Mouse (Mus musculus): Measurements from ENCODE around the gene Gas2l3. TPM values are rescaled to one million over a fixed set of nuclear protein-coding genes. Genes with fewer than 3 reads are reported as not detected.

The Gas2l3 gene
- polyA plus RNA-seq, 1 experiment from 2014 or later = 18.9 TPM

GRCm38 (mm10) chr10:89470596-89471353 lies 27.0 kb upstream of the Gas2l3 start:
- ATAC-seq (replicated peaks; ENCODE audit: low FRiP score) = no peak
- Histone ChIP-seq H3K4me1 (no peaks in the 10 kb centered on the region), H3K27me3 (no peaks in the 10 kb centered on the region), H3K4me2 (no peak overlapping the region), H3K27ac (no peak overlapping the region), H3K9ac (no peak overlapping the region), H3K9me3 (replicated peaks) (no peaks in the 10 kb centered on the region), H3K36me3 (no peaks in the 10 kb centered on the region), H3K4me3 (replicated peaks) (no peak overlapping the region)
- WGBS = 81% methylated on average over 7 of the region's 7 CpGs

- no peaks in the 10 kb centered on the region for H3K4me1 ChIP-seq
- no peak overlapping the region for H3K27ac ChIP-seq
- WGBS = 87% methylated on average over 4 of the region's 4 CpGs
- H3K4me3 ChIP-seq (replicated peaks) = no peak overlapping the region
- H3K4me2 ChIP-seq = no peak overlapping the region
- no peaks in the 10 kb centered on the region for H3K9me3 ChIP-seq (replicated peaks)
- no peak overlapping the region for H3K9ac ChIP-seq
- H3K36me3 ChIP-seq = no peaks in the 10 kb centered on the region
- H3K27me3 ChIP-seq = no peaks in the 10 kb centered on the region
- ATAC-seq (replicated peaks; ENCODE audit: low FRiP score) = no peak
Observed at GRCm38 (mm10) chr10:89464760-89465405, 21.1 kb upstream of the Gas2l3 start.

- WGBS = 76% methylated on average over 11 of the region's 11 CpGs
- ATAC-seq (replicated peaks; ENCODE audit: low FRiP score) = no peak
Observed at GRCm38 (mm10) chr10:89462890-89463289, 19.1 kb upstream of the Gas2l3 start.

DNA sequence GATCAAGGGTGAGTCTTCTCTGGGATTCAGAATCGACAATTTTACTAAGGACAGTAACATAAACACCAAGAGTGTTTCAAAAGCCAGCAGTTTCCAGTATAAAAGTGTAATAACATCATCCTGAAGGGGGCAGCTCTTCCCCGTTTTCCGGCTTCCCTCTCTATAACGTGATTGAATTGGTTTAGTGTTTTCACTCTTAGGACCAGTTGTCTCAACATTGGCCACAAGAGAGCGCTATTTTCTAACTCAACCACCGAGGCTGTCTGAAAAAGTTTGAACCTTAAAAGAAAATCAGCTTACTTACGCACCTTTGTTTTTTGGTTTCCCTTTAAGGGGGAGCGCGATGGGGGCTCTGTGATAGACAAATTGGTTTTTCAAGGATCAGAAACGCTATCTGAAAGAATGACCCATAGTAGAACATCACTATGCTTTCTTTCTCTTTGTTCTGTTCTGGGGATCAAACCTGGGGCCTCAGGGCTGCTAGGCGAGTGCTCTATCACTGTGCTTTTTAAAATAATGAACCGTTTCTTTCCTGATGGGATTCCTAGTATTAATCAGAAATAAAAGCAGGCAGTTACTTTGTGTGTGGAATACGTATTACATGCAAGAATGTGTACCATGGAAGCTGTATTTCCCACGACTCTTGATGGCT lies 18.2 kb upstream of the Gas2l3 start:
- H3K36me3 ChIP-seq = no peaks in the 10 kb centered on the region
- no peak overlapping the region for H3K9ac ChIP-seq
- H3K4me1 ChIP-seq = no peaks in the 10 kb centered on the region
- WGBS = 22% methylated on average over 14 of the region's 14 CpGs
- peak overlapping the region; percentile 17; the same call in 1 of the 2 replicates for H3K4me3 ChIP-seq (replicated peaks)
- peak overlapping the region; percentile 42 for H3K4me2 ChIP-seq
- no peaks in the 10 kb centered on the region for H3K27me3 ChIP-seq
- H3K9me3 ChIP-seq (replicated peaks) = no peaks in the 10 kb centered on the region
- ATAC-seq (replicated peaks; ENCODE audit: low FRiP score) = no peak; the same call in 1 of the 2 replicates
- no peak overlapping the region for H3K27ac ChIP-seq

More at GRCm38 (mm10) chr10:89462890-89463289, 19.1 kb upstream of the Gas2l3 start:
- H3K27ac ChIP-seq = no peak overlapping the region
- H3K27me3 ChIP-seq = no peaks in the 10 kb centered on the region
- no peak overlapping the region for H3K9ac ChIP-seq
- H3K36me3 ChIP-seq = no peaks in the 10 kb centered on the region
- no peaks in the 10 kb centered on the region for H3K9me3 ChIP-seq (replicated peaks)
- H3K4me1 ChIP-seq = no peaks in the 10 kb centered on the region
- no peak overlapping the region for H3K4me3 ChIP-seq (replicated peaks)
- no peak overlapping the region for H3K4me2 ChIP-seq

GRCm38 (mm10) chr10:89460972-89461371 lies 17.2 kb upstream of the Gas2l3 start:
- no peak overlapping the region for H3K4me2 ChIP-seq
- H3K9me3 ChIP-seq (replicated peaks) = no peaks in the 10 kb centered on the region
- 91% methylated on average over 11 of the region's 11 CpGs for WGBS
- H3K9ac ChIP-seq = no peak overlapping the region
- H3K27me3 ChIP-seq = no peaks in the 10 kb centered on the region
- no peak for ATAC-seq (replicated peaks; ENCODE audit: low FRiP score)
- H3K4me3 ChIP-seq (replicated peaks) = no peak overlapping the region
- no peaks in the 10 kb centered on the region for H3K36me3 ChIP-seq
- no peak overlapping the region for H3K27ac ChIP-seq
- no peaks in the 10 kb centered on the region for H3K4me1 ChIP-seq

- no peak overlapping the region for H3K27ac ChIP-seq
- ATAC-seq (replicated peaks; ENCODE audit: low FRiP score) = no peak
- no peaks in the 10 kb centered on the region for H3K27me3 ChIP-seq
- H3K4me1 ChIP-seq = no peaks in the 10 kb centered on the region
- no peak overlapping the region for H3K4me2 ChIP-seq
- WGBS = 79% methylated on average over 3 of the region's 3 CpGs
- H3K9ac ChIP-seq = no peak overlapping the region
- H3K4me3 ChIP-seq (replicated peaks) = no peak overlapping the region
- no peaks in the 10 kb centered on the region for H3K36me3 ChIP-seq
- H3K9me3 ChIP-seq (replicated peaks) = no peaks in the 10 kb centered on the region
Observed at GRCm38 (mm10) chr10:89458770-89459169, 15.0 kb upstream of the Gas2l3 start.

- Histone ChIP-seq H3K9ac (no peak overlapping the region), H3K9me3 (replicated peaks) (no peaks in the 10 kb centered on the region), H3K4me1 (no peaks in the 10 kb centered on the region), H3K4me2 (no peak overlapping the region), H3K27ac (no peak overlapping the region), H3K27me3 (no peaks in the 10 kb centered on the region), H3K36me3 (no peaks in the 10 kb centered on the region), H3K4me3 (replicated peaks) (no peak overlapping the region)
- WGBS = 73% methylated on average over 3 of the region's 3 CpGs
- no peak for ATAC-seq (replicated peaks; ENCODE audit: low FRiP score)
Observed at GRCm38 (mm10) chr10:89453794-89454193, 10.0 kb upstream of the Gas2l3 start.

- Histone ChIP-seq H3K9me3 (replicated peaks) (no peaks in the 10 kb centered on the region), H3K4me3 (replicated peaks) (no peak overlapping the region), H3K27me3 (no peaks in the 10 kb centered on the region), H3K4me2 (no peak overlapping the region), H3K9ac (no peak overlapping the region), H3K4me1 (no peaks in the 10 kb centered on the region), H3K27ac (no peak overlapping the region), H3K36me3 (no peaks in the 10 kb centered on the region)
- ATAC-seq (replicated peaks; ENCODE audit: low FRiP score) = no peak
- WGBS = 85% methylated on average over 15 of the region's 15 CpGs
Observed at GRCm38 (mm10) chr10:89453068-89453641, 9.4 kb upstream of the Gas2l3 start.

DNA sequence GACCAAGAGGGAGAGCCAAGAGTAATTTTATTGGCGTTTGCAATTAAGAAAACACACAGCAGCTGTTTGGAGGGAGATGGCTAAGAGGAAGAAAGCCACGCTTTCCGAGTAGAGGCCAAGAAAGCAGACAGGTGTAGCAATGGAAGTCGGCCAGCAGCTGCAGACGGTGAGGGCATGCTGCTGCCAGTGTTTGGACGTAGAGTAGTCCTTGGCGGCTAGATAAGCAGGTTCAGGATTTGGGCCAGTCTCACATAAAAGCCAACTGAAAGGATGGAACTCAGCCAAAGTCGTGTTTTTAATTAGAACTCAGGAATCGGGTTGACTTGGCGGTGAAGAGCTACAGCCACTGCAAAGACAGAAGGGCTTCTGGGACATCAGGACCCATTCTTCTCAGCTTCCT lies 6.6 kb upstream of the Gas2l3 start:
- H3K4me1 ChIP-seq = no peaks in the 10 kb centered on the region
- H3K27ac ChIP-seq = no peak overlapping the region
- ATAC-seq (replicated peaks; ENCODE audit: low FRiP score) = no peak
- no peaks in the 10 kb centered on the region for H3K36me3 ChIP-seq
- no peak overlapping the region for H3K4me2 ChIP-seq
- no peak overlapping the region for H3K9ac ChIP-seq
- H3K27me3 ChIP-seq = no peaks in the 10 kb centered on the region
- no peaks in the 10 kb centered on the region for H3K9me3 ChIP-seq (replicated peaks)
- 69% methylated on average over 10 of the region's 10 CpGs for WGBS
- H3K4me3 ChIP-seq (replicated peaks) = no peak overlapping the region

DNA sequence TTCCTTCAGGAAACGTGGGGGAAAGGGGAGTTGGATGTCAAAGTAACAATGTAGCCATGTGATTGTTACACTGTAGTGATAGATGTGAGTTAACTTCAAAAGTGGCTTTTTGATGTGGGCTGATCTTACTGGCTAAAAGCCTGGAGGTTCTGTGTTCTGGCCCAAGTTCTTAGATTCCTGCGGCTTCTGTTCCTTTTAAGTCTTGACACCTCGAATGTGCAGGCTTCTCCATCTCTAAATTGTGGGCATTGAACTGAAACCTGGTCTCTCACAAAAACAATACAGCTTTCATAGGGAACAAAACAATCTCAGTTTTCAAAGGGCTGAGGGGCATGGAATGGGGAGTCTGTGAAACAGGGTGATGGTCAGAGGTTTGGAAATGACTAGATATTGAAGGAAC lies 614 bp upstream of the Gas2l3 start:
- peaks cover 14% of the 10 kb centered on the region for H3K4me1 ChIP-seq
- H3K9ac ChIP-seq = peak overlapping the region; percentile 61
- peak overlapping the region; percentile 85 for H3K27ac ChIP-seq
- no peaks in the 10 kb centered on the region for H3K36me3 ChIP-seq
- 42% methylated on average over 3 of the region's 3 CpGs for WGBS
- ATAC-seq (replicated peaks; ENCODE audit: low FRiP score) = no peak
- H3K27me3 ChIP-seq = no peaks in the 10 kb centered on the region
- H3K4me2 ChIP-seq = peak overlapping the region; percentile 91
- H3K9me3 ChIP-seq (replicated peaks) = no peaks in the 10 kb centered on the region
- peak overlapping the region; percentile 80 for H3K4me3 ChIP-seq (replicated peaks)

DNA sequence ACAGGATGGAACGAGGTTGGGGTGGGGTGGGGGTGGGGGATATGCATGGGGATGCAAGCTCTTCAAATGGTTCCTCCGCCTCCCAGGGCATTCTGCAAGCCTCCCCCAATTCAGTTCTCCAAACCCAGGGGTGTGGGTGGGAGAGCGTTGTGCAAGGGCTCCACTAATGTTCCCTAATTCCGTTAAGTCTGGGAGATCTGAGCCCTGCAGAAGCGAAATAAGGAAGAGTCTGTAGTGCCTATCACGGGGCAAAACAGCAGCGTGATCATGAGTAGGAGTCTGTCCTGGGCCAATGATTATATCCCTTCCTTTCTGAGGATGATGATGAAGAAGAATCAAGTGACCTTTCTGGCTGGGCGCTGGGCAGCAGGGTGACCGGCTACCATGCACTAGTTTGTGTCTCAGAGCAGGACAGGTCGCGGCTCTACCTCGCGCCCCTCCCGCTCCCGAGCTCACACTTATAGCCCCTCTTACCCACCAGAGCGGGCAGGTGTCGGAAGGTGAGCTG lies 598 bp downstream of the Gas2l3 start:
- ATAC-seq (replicated peaks; ENCODE audit: low FRiP score) = peak; percentile 44
- WGBS = 0% methylated on average over 17 of the region's 17 CpGs
- H3K9me3 ChIP-seq (replicated peaks) = no peaks in the 10 kb centered on the region

GRCm38 (mm10) chr10:89442640-89443039 lies 1.1 kb downstream of the Gas2l3 start:
- H3K27me3 ChIP-seq = no peaks in the 10 kb centered on the region
- WGBS = 12% methylated on average over 4 of the region's 4 CpGs
- H3K4me3 ChIP-seq (replicated peaks) = peak overlapping the region; percentile 80
- ATAC-seq (replicated peaks; ENCODE audit: low FRiP score) = no peak
- no peaks in the 10 kb centered on the region for H3K9me3 ChIP-seq (replicated peaks)
- H3K36me3 ChIP-seq = peaks cover 2% of the 10 kb centered on the region; the same call in 1 of the 2 replicates
- H3K27ac ChIP-seq = no peak overlapping the region
- H3K9ac ChIP-seq = peak overlapping the region; percentile 61; the same call in 1 of the 2 replicates
- peaks cover 14% of the 10 kb centered on the region for H3K4me1 ChIP-seq
- H3K4me2 ChIP-seq = peak overlapping the region; percentile 91

More for the DNA sequence above, 598 bp downstream of the Gas2l3 start:
- Histone ChIP-seq H3K4me3 (replicated peaks) (peak overlapping the region; percentile 80), H3K4me2 (peak overlapping the region; percentile 91), H3K27me3 (no peaks in the 10 kb centered on the region), H3K36me3 (no peaks in the 10 kb centered on the region), H3K4me1 (peaks cover 14% of the 10 kb centered on the region), H3K27ac (peak overlapping the region; percentile 85), H3K9ac (peak overlapping the region; percentile 61)

Data from kidney, embryonic 15.5 days (tissue).